Mouse (Mus musculus) ZHBTc4 (cell line): Measurements from ENCODE around the gene Rps27rt.

ENCODE experiments used
- DNase-seq: peaks from one replicate; pipeline ENCODE4 v3.0.0-alpha.2; 2011; ENCODE audit warnings: low read depth, low spot score

Rps27rt gene

GRCm38 (mm10) chr9:114982689-114983360, at the start of gene Rps27rt:
Gene Rps27rt (minus strand): TSS chr9:114982739.
- DNase-seq: no peak

GRCm38 (mm10) chr9:115031046-115031445, 48.5 kb upstream of the Rps27rt start:
- peak; percentile 68 for DNase-seq

- DNase-seq: peak; percentile 85
Observed at GRCm38 (mm10) chr9:115030581-115030980, 48.0 kb upstream of the Rps27rt start.

- peak; percentile 86 for DNase-seq
Observed at GRCm38 (mm10) chr9:115029307-115029706, 46.8 kb upstream of the Rps27rt start.

GRCm38 (mm10) chr9:115023708-115024383, 41.3 kb upstream of the Rps27rt start:
- DNase-seq: no peak

- DNase-seq: peak; percentile 79
Observed at GRCm38 (mm10) chr9:115023137-115023536, 40.6 kb upstream of the Rps27rt start.

- DNase-seq: no peak
Observed at GRCm38 (mm10) chr9:115021419-115021818, 38.9 kb upstream of the Rps27rt start.

- no peak for DNase-seq
Observed at GRCm38 (mm10) chr9:115020141-115020540, 37.6 kb upstream of the Rps27rt start.

GRCm38 (mm10) chr9:115012367-115012766, 29.8 kb upstream of the Rps27rt start:
- no peak for DNase-seq

GRCm38 (mm10) chr9:115008194-115008593, 25.7 kb upstream of the Rps27rt start:
- DNase-seq: no peak

GRCm38 (mm10) chr9:115007776-115008175, 25.2 kb upstream of the Rps27rt start:
- no peak for DNase-seq

- DNase-seq: no peak
Observed at GRCm38 (mm10) chr9:115005446-115005845, 22.9 kb upstream of the Rps27rt start.

GRCm38 (mm10) chr9:114999771-115000146, 17.2 kb upstream of the Rps27rt start:
- no peak for DNase-seq

- DNase-seq: no peak
Observed at GRCm38 (mm10) chr9:114999010-114999770, 16.7 kb upstream of the Rps27rt start.

- DNase-seq: no peak
Observed at GRCm38 (mm10) chr9:114996489-114996888, 13.9 kb upstream of the Rps27rt start.

- no peak for DNase-seq
Observed at GRCm38 (mm10) chr9:114995716-114996115, 13.2 kb upstream of the Rps27rt start.

GRCm38 (mm10) chr9:114995250-114995649, 12.7 kb upstream of the Rps27rt start:
- no peak for DNase-seq

GRCm38 (mm10) chr9:114992528-114992927, 10.0 kb upstream of the Rps27rt start:
- peak; percentile 69 for DNase-seq

- peak; percentile 91 for DNase-seq
Observed at GRCm38 (mm10) chr9:114990421-114990820, 7.9 kb upstream of the Rps27rt start.

GRCm38 (mm10) chr9:114988610-114989327, 6.2 kb upstream of the Rps27rt start:
- DNase-seq: no peak

GRCm38 (mm10) chr9:114988029-114988428, 5.5 kb upstream of the Rps27rt start:
- no peak for DNase-seq

- DNase-seq: no peak
Observed at GRCm38 (mm10) chr9:114986361-114986760, 3.8 kb upstream of the Rps27rt start.
